Mouse (Mus musculus) gastrocnemius, adult 2 months (tissue): Measurements from ENCODE around the gene Astn2. TPM values are rescaled to one million over a fixed set of nuclear protein-coding genes. Genes with fewer than 3 reads are reported as not detected.

Experiments
- DNase-seq: peaks from one replicate; pipeline ENCODE4 v3.0.0; 2022
- H3K27ac ChIP-seq: fragments of 200-600 bp; 2 replicates; pipeline ENCODE4 v1.8.1; 2022; ENCODE audit warnings: mild to moderate bottlenecking
- H3K4me3 ChIP-seq: fragments of 200-600 bp; 2 replicates; pipeline ENCODE4 v1.8.1; 2022; ENCODE audit warnings: mild to moderate bottlenecking, moderate library complexity
- CTCF ChIP-seq: fragments of 200-600 bp; IDR thresholded peaks from 2 replicates; pipeline ENCODE4 v1.8.1; 2022; ENCODE audit warnings: antibody characterized with exemption, mild to moderate bottlenecking, moderate library complexity
- intact Hi-C: fragments of 180-260 bp; cut with DNase I; formaldehyde crosslinking; loops from one replicate; pipeline ENCODE4 v1.15.1; 2025
- total RNA-seq, 2 experiments: library from RNA; stranded (reverse); gene quantifications; 2 replicates each; pipeline ENCODE4 v1.2.3; 2021

Gene Astn2
- total RNA-seq, 2 experiments from 2014 or later = 0.61 to 1.0 TPM

DNA sequence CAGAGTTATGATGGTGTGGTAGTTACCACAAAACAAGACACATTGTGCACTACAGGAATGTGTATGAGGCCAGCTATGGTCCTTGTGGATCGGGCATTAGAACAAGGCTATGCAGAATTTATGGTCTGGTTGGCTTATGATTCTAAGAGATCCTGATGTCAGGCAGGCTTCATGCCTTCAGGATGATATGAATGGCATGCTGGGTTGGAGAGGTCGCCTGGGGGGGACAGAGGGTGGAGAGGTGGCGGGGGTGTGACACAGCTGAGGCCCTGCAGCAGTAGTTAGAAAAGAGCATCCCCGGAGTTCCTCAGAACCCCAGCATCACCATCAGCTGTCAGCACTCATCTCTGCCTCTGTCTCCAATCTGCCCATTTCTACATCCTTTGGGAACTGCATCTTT lies 128.3 kb downstream of the Astn2 start:
- TF ChIP-seq CTCF = no peak
- Histone ChIP-seq H3K27ac (no peak overlapping the region), H3K4me3 (no peak overlapping the region)
- no peak for DNase-seq
- intact Hi-C loops = no loop called here

GRCm38 (mm10) chr4:66271550-66272117 lies 132.8 kb downstream of the Astn2 start:
- DNase-seq = no peak
- Histone ChIP-seq H3K27ac (no peak overlapping the region), H3K4me3 (no peak overlapping the region)
- intact Hi-C loops = no loop called here
- TF ChIP-seq CTCF = no peak

GRCm38 (mm10) chr4:66264031-66264430 lies 140.4 kb downstream of the Astn2 start:
- no peak overlapping the region for H3K27ac ChIP-seq
- intact Hi-C loops = no loop called here
- DNase-seq = no peak
- H3K4me3 ChIP-seq = no peak overlapping the region
- no peak for TF ChIP-seq CTCF

- TF ChIP-seq CTCF = no peak
- intact Hi-C loops = no loop called here
- no peak overlapping the region for H3K4me3 ChIP-seq
- no peak overlapping the region for H3K27ac ChIP-seq
- no peak for DNase-seq
Measured at GRCm38 (mm10) chr4:66261276-66261675, 143.1 kb downstream of the Astn2 start.

DNA sequence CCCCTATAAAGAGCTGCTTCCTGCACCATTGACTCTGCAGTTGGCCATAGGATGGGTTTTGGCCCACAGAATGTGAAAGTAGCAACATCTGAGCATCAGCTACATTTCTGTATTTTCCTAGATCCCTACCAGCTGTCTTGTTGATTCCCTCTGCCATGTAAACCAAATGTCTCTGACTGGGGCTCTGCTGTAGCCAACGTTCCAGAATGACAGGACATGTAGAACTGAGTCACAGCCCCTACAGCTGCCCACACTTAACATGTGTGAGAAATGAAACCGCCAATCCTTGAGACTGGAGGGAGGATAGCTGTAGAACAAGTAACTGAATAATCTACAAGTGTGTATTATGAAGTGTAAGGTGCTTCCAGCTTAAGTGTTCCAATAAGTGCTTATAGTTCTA lies 145.5 kb downstream of the Astn2 start:
- no peak overlapping the region for H3K27ac ChIP-seq
- DNase-seq = no peak
- intact Hi-C loops = no loop called here
- TF ChIP-seq CTCF = no peak
- no peak overlapping the region for H3K4me3 ChIP-seq

DNA sequence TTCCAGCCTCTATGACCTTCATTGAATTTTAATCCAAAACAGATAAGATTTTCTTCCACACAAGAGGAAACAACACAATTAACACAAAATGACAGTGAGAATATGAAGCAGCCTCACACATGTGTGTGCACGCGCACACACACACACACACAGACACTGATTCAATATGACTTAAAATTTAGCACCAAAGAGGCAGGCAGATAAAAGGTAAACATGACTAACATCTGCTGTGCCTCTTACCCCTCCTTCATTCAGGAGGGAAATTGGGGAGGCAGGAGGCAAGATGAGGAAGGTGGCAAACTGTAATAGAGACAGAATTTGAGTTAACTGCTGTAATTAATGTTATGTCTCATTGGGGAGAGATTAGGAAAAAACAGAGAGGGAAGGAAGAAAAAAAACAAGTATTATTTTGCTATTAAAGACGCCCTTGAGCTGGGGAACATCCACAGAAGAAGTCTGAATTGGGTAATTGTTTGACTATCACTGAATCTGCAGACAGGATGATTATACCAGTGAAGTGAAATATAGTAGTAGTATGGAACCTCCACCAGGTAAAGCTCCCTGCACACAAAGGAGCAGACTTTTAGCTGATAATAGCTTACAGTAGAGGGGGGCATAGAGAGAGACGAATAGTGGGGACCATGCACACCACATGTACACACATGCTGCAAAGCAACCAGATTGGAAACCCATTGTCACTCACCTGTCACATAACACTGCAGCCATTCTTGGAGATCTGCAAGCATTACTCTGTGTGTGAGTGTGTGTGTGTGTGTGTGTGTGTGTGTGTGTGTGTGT lies 149.5 kb downstream of the Astn2 start:
- intact Hi-C loops = no loop called here
- TF ChIP-seq CTCF = no peak
- Histone ChIP-seq H3K4me3 (no peak overlapping the region), H3K27ac (no peak overlapping the region)
- no peak for DNase-seq

GRCm38 (mm10) chr4:66248521-66248920 lies 155.9 kb downstream of the Astn2 start:
- Histone ChIP-seq H3K4me3 (no peak overlapping the region), H3K27ac (no peak overlapping the region)
- DNase-seq = no peak
- intact Hi-C loops = no loop called here
- TF ChIP-seq CTCF = no peak

DNA sequence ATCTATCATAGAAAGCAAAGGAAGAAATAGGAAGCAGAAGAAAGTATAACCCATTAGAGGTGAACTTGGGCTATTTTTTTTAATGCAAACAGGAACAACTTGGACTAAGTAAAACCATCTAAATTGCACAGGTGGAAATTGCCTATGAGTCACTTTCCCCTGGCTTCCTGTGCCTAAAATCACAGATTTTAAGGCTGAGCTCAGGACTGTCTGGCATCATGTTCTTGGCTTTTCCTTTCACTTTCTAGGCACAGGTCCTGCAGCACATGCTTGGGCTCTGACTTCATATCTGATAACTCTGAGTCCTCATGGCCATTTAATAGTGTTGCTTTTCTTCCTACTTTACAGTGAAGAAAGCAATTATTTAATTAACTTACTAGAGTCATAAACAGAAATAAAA lies 161.7 kb downstream of the Astn2 start:
- intact Hi-C loops = no loop called here
- no peak for TF ChIP-seq CTCF
- no peak for DNase-seq

GRCm38 (mm10) chr4:66232799-66233198 lies 171.6 kb downstream of the Astn2 start:
- H3K27ac ChIP-seq = no peak overlapping the region
- intact Hi-C loops = no loop called here
- no peak for TF ChIP-seq CTCF
- no peak for DNase-seq
- no peak overlapping the region for H3K4me3 ChIP-seq

More for the DNA sequence above, 161.7 kb downstream of the Astn2 start:
- Histone ChIP-seq H3K4me3 (no peak overlapping the region), H3K27ac (no peak overlapping the region)

- TF ChIP-seq CTCF = no peak
- Histone ChIP-seq H3K27ac (no peak overlapping the region), H3K4me3 (no peak overlapping the region)
- intact Hi-C loops = no loop called here
- no peak for DNase-seq
Measured at GRCm38 (mm10) chr4:66232350-66232749, 172.1 kb downstream of the Astn2 start.

GRCm38 (mm10) chr4:66230735-66231134 lies 173.7 kb downstream of the Astn2 start:
- no peak for TF ChIP-seq CTCF

GRCm38 (mm10) chr4:66222602-66223317 lies 181.7 kb downstream of the Astn2 start:
- TF ChIP-seq CTCF = no peak
- H3K27ac ChIP-seq = no peak overlapping the region
- no peak overlapping the region for H3K4me3 ChIP-seq
- intact Hi-C loops = no loop called here
- DNase-seq = no peak

More at GRCm38 (mm10) chr4:66230735-66231134, 173.7 kb downstream of the Astn2 start:
- intact Hi-C loops = no loop called here
- Histone ChIP-seq H3K27ac (no peak overlapping the region), H3K4me3 (no peak overlapping the region)
- DNase-seq = no peak

DNA sequence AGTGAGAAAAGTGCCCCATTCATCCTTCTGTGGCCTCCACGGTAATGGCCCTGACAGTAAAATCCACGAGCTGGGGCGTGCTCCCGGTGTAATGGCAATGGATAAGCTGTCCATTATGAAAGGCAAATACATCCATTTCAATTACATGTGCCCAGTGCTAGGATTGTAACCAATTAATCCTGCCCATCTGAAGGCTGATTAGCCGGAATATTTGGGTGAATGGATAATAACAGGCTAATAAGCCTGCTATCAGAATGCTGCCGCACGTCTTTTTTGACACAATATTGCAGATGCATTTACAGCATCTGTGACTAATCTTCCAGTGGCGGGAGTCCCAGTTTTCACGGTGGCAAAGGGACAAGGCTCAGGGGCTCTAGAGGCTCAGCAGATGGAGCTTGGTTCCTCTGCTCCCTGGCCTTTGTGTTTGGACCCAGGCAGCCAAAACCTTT lies 189.2 kb downstream of the Astn2 start:
- peak; percentile 29 for DNase-seq
- no peak for TF ChIP-seq CTCF
- H3K27ac ChIP-seq = no peak overlapping the region
- no peak overlapping the region for H3K4me3 ChIP-seq
- intact Hi-C loops = no loop called here
